Comparison of ENCODE assay signal across 11 mouse cellular contexts in genomic region chr5:113157588-113157987, GRCm38 (mm10).
DNase-seq lines count a peak whose midpoint lies in the region; ATAC-seq and TF ChIP-seq lines count a peak whose summit lies in the region.
"Had no signal": no experiment of that assay in that cellular context is flagged by ENCODE, and none has a peak within 500 bp of the region (broad histone marks: within the 10 kb centered on the region; RNA-seq: fewer than 3 reads in every experiment).

No protein-coding gene starts in this region.

- H3K4me2 ChIP-seq in heart, embryonic 11.5 days = no peak overlapping the region
- H3K4me2 ChIP-seq in lung, embryonic 14.5 days = 0 out of 2 replicates have a peak overlapping the region, but pooled peaks have one; percentile 5
- H3K4me2 ChIP-seq in embryonic facial prominence, embryonic 11.5 days (ENCODE audit: low read depth, low read length) = no peak overlapping the region
- no peak overlapping the region for H3K4me2 ChIP-seq in midbrain, embryonic 14.5 days (ENCODE audit: low read length)
- H3K4me2 ChIP-seq: liver, embryonic 15.5 days had no signal

- H3K4me3 ChIP-seq in heart, embryonic 11.5 days (ENCODE audit: low read depth, low read length) = no peak overlapping the region
- H3K4me3 ChIP-seq in lung, embryonic 14.5 days (ENCODE audit: low read depth, low read length) = no peak overlapping the region
- no peak overlapping the region for H3K4me3 ChIP-seq in embryonic facial prominence, embryonic 11.5 days (ENCODE audit: low read depth, low read length)
- no peak overlapping the region for H3K4me3 ChIP-seq in midbrain, embryonic 14.5 days (replicated peaks; ENCODE audit: low read depth, low read length)
- H3K4me3 ChIP-seq: liver, embryonic 15.5 days had no signal

- WGBS in heart, embryonic 11.5 days (ENCODE audit: insufficient replicate concordance) = 15% methylated on average over 10 of the region's 10 CpGs
- WGBS in lung, embryonic 14.5 days = 17% methylated on average over 10 of the region's 10 CpGs
- WGBS in embryonic facial prominence, embryonic 11.5 days = 54% methylated on average over 10 of the region's 10 CpGs
- 78% methylated on average over 10 of the region's 10 CpGs for WGBS in midbrain, embryonic 14.5 days

- no peak for TF ChIP-seq CTCF in lung, embryonic 14.5 days (IDR thresholded peaks at IDR 0.05; ENCODE audit: low read depth)

- intact Hi-C loops in heart, postnatal 36 days (cut with DNase I) = no loop called here

- H3K9me3 ChIP-seq in heart, embryonic 11.5 days (replicated peaks; ENCODE audit: control insufficient read depth, low read length) = no peaks in the 10 kb centered on the region
- H3K9me3 ChIP-seq in lung, embryonic 14.5 days (ENCODE audit: low read depth, low read length) = no peaks in the 10 kb centered on the region
- no peaks in the 10 kb centered on the region for H3K9me3 ChIP-seq in embryonic facial prominence, embryonic 11.5 days (replicated peaks; ENCODE audit: control insufficient read depth, low read length)
- no peaks in the 10 kb centered on the region for H3K9me3 ChIP-seq in midbrain, embryonic 14.5 days (ENCODE audit: control insufficient read depth, low read length)
- H3K9me3 ChIP-seq: liver, embryonic 15.5 days had no signal

- H3K27me3 ChIP-seq in heart, embryonic 11.5 days (ENCODE audit: control insufficient read depth, insufficient read depth, low read length) = no peaks in the 10 kb centered on the region
- no peaks in the 10 kb centered on the region for H3K27me3 ChIP-seq in lung, embryonic 14.5 days (ENCODE audit: insufficient read depth, low read length)
- H3K27me3 ChIP-seq in embryonic facial prominence, embryonic 11.5 days (ENCODE audit: control insufficient read depth, insufficient read depth, low read length) = no peaks in the 10 kb centered on the region
- no peaks in the 10 kb centered on the region for H3K27me3 ChIP-seq in midbrain, embryonic 14.5 days (ENCODE audit: control insufficient read depth, insufficient read depth, low read length)
- H3K27me3 ChIP-seq: liver, embryonic 15.5 days had no signal

- no peak overlapping the region for H3K9ac ChIP-seq in heart, embryonic 11.5 days (ENCODE audit: low read depth, low read length)
- H3K9ac ChIP-seq in lung, embryonic 14.5 days = 0 out of 2 replicates have a peak overlapping the region, but pooled peaks have one; percentile 11
- H3K9ac ChIP-seq in embryonic facial prominence, embryonic 11.5 days (replicated peaks; ENCODE audit: low read length) = no peak overlapping the region
- H3K9ac ChIP-seq in midbrain, embryonic 14.5 days (replicated peaks; ENCODE audit: low read length) = no peak overlapping the region
- H3K9ac ChIP-seq: forebrain, postnatal 0 days; liver, embryonic 15.5 days had no signal

- H3K4me1 ChIP-seq in heart, embryonic 11.5 days (ENCODE audit: control insufficient read depth, insufficient read depth, low read length) = peaks cover 49% of the 10 kb centered on the region
- H3K4me1 ChIP-seq in lung, embryonic 14.5 days (ENCODE audit: insufficient read depth) = peaks cover 22% of the 10 kb centered on the region
- peaks cover 8% of the 10 kb centered on the region for H3K4me1 ChIP-seq in embryonic facial prominence, embryonic 11.5 days (ENCODE audit: control insufficient read depth, insufficient read depth, low read length)
- H3K4me1 ChIP-seq in midbrain, embryonic 14.5 days (ENCODE audit: control insufficient read depth, insufficient read depth, low read length) = peaks cover 5% of the 10 kb centered on the region; the same call in 1 of the 2 replicates

- no peak for ATAC-seq in heart, embryonic 11.5 days (replicated peaks; ENCODE audit: insufficient number of reproducible peaks, low FRiP score, low TSS enrichment)
- peak; percentile 44; the same call in 1 of the 2 replicates for ATAC-seq in lung, embryonic 14.5 days (ENCODE audit: insufficient read depth)
- ATAC-seq in embryonic facial prominence, embryonic 11.5 days (replicated peaks; ENCODE audit: insufficient number of reproducible peaks, low FRiP score, low TSS enrichment, low read depth) = no peak
- no peak for ATAC-seq in midbrain, embryonic 14.5 days (ENCODE audit: low FRiP score, low TSS enrichment)
- ATAC-seq: forebrain, postnatal 0 days had no signal

- peak overlapping the region; percentile 72; the same call in 1 of the 2 replicates for H3K27ac ChIP-seq in heart, embryonic 11.5 days (ENCODE audit: low read depth, low read length)
- H3K27ac ChIP-seq in lung, embryonic 14.5 days (ENCODE audit: low read depth) = peak overlapping the region; percentile 77; the same call in 1 of the 2 replicates
- 0 out of 2 replicates have a peak overlapping the region, but pooled peaks have one; percentile 47 for H3K27ac ChIP-seq in embryonic facial prominence, embryonic 11.5 days (replicated peaks; ENCODE audit: low read depth, low read length)
- H3K27ac ChIP-seq in midbrain, embryonic 14.5 days (replicated peaks; ENCODE audit: low read depth, low read length) = no peak overlapping the region
- H3K27ac ChIP-seq: liver, embryonic 15.5 days had no signal

- H3K36me3 ChIP-seq in heart, embryonic 11.5 days (ENCODE audit: control insufficient read depth, insufficient read depth, low read length) = no peaks in the 10 kb centered on the region
- no peaks in the 10 kb centered on the region for H3K36me3 ChIP-seq in lung, embryonic 14.5 days (ENCODE audit: insufficient read depth)
- H3K36me3 ChIP-seq in embryonic facial prominence, embryonic 11.5 days (replicated peaks; ENCODE audit: control insufficient read depth, insufficient read depth, low read depth, low read length) = no peaks in the 10 kb centered on the region
- no peaks in the 10 kb centered on the region for H3K36me3 ChIP-seq in midbrain, embryonic 14.5 days (ENCODE audit: control insufficient read depth, insufficient read depth, low read length)
- H3K36me3 ChIP-seq: liver, embryonic 15.5 days had no signal

- no peak for DNase-seq in heart, postnatal 36 days
- DNase-seq in lung, embryonic 14.5 days = peak; percentile 62
- no peak for DNase-seq in lung, postnatal 14 days
- DNase-seq in embryonic facial prominence, embryonic 11.5 days (ENCODE audit: low spot score) = no peak
- peak; percentile 66 for DNase-seq in lung, postnatal 10 days
- no peak for DNase-seq in midbrain, embryonic 14.5 days
- no peak for DNase-seq in retina, embryonic 14.5 days (ENCODE audit: low spot score)
- DNase-seq: forebrain, postnatal 0 days; right cerebral cortex, adult 18-20 months had no signal

Comparison
In these comparisons a context has a peak if more than half of its experiments do, and no peak if none do; other contexts are left out.
1. DNase-seq: peak in lung, embryonic 14.5 days (single experiment) and lung, postnatal 10 days (single experiment); none in heart, postnatal 36 days (0 of 2), lung, postnatal 14 days (single experiment), embryonic facial prominence, embryonic 11.5 days (single experiment), midbrain, embryonic 14.5 days (single experiment) and retina, embryonic 14.5 days (single experiment).